Mouse (Mus musculus) neural tube, embryonic 14.5 days (tissue): Measurements from ENCODE around the gene Tas2r120. TPM values are rescaled to one million over a fixed set of nuclear protein-coding genes. Genes with fewer than 3 reads are reported as not detected.
"Not testable (repeated sequence)": the region's sequence is repeated elsewhere in the genome, so short reads cannot be mapped to it uniquely, and the experiment has no call there.

Experiments
- ATAC-seq: fragments of 200-750 bp; cut with Nextera tagmentation; 2 replicates; pipeline ENCODE4 v1.8.0; 2017; ENCODE audit warnings: low read depth, mild to moderate bottlenecking, moderate TSS enrichment, moderate library complexity
- H3K27ac ChIP-seq: fragments of 300-500 bp; sonication (generic); 2 replicates; pipeline ENCODE4 v1.5.1; 2014; ENCODE audit warnings: low read depth, mild to moderate bottlenecking, control low read depth, low read length, moderate library complexity, mixed read lengths
- H3K27me3 ChIP-seq: fragments of 300-500 bp; sonication (generic); 2 replicates; pipeline ENCODE4 v1.6.1; 2014; ENCODE audit warnings: low read length; ENCODE audit not compliant: control insufficient read depth, insufficient read depth
- H3K36me3 ChIP-seq: fragments of 300-500 bp; sonication (generic); 2 replicates; pipeline ENCODE4 v1.6.1; 2014; ENCODE audit warnings: low read length, mixed read lengths; ENCODE audit not compliant: control insufficient read depth, insufficient read depth
- H3K4me1 ChIP-seq: fragments of 300-500 bp; sonication (generic); 2 replicates; pipeline ENCODE4 v1.6.1; 2014; ENCODE audit warnings: low read length; ENCODE audit not compliant: control insufficient read depth, insufficient read depth
- H3K4me2 ChIP-seq: fragments of 300-500 bp; sonication (generic); 2 replicates; pipeline ENCODE4 v1.6.1; 2014; ENCODE audit warnings: mild to moderate bottlenecking, low read depth, low read length, control low read depth
- H3K4me3 ChIP-seq: fragments of 300-500 bp; sonication (generic); 2 replicates; pipeline ENCODE4 v1.5.1; 2014; ENCODE audit warnings: low read depth, low read length, control low read depth, mixed read lengths
- H3K9ac ChIP-seq: fragments of 300-500 bp; sonication (generic); replicated peaks from 2 replicates; pipeline ENCODE4 v1.6.1; 2014; ENCODE audit warnings: low read depth, mild to moderate bottlenecking, control low read depth, low read length, mixed read lengths
- H3K9me3 ChIP-seq: fragments of 300-500 bp; sonication (generic); 2 replicates; pipeline ENCODE4 v1.6.1; 2016; ENCODE audit warnings: low read length; ENCODE audit not compliant: control insufficient read depth
- WGBS: fragments of 180-500 bp; shearing (Covaris S2); extraction: QIAGEN DNeasy Blood & Tissue Kit; methylation state at CpG from one replicate; pipeline ENCODE4 v1.1.7; 2014; 5-methylcytosine and 5-hydroxymethylcytosine counted together
- polyA plus RNA-seq: library from polyadenylated mRNA; unstranded; fragments of >200 nt; fragmentation: Nextera tagmentation; extraction: Ambion mirVana; gene quantifications from 2 replicates; pipeline ENCODE4 v1.2.1, GENCODE M21; 2014

Tas2r120 gene
- not detected in 2 replicates for polyA plus RNA-seq

DNA sequence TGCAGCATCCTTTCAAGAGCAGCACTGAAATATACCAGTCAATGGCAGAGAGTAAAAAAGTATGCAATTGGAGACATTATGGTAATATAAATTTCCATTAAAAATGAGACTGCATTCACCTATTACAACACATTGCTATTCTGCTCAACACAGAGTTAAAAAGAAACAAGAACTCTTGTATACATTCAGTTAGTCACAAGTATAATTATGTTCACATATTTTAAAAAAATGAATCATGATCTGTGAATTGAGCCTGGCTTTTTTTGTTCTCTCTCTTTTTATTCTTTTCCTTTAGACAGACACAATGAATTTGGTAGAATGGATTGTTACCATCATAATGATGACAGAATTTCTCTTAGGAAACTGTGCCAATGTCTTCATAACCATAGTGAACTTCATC is at the start of gene Tas2r120:
Gene Tas2r120, plus strand, starts transcription at position 301 of the 400 bp plus-strand sequence.
- Histone ChIP-seq H3K4me1 (no peaks in the 10 kb centered on the region), H3K4me3 (no peak within 1 kb of the TSS), H3K9me3 (no peaks in the 10 kb centered on the region), H3K9ac (no peak within 1 kb of the TSS), H3K36me3 (no peaks in the 10 kb centered on the region), H3K27me3 (no peaks in the 10 kb centered on the region), H3K4me2 (no peak within 1 kb of the TSS), H3K27ac (no peak within 1 kb of the TSS)
- ATAC-seq = no peak

GRCm38 (mm10) chr6:132649399-132649798 is 7.4 kb upstream of the Tas2r120 start:
- Histone ChIP-seq H3K27ac (no peak overlapping the region), H3K9ac (no peak overlapping the region), H3K4me2 (no peak overlapping the region), H3K9me3 (no peaks in the 10 kb centered on the region), H3K4me3 (no peak overlapping the region), H3K4me1 (no peaks in the 10 kb centered on the region), H3K36me3 (no peaks in the 10 kb centered on the region), H3K27me3 (no peaks in the 10 kb centered on the region)
- no peak for ATAC-seq

DNA sequence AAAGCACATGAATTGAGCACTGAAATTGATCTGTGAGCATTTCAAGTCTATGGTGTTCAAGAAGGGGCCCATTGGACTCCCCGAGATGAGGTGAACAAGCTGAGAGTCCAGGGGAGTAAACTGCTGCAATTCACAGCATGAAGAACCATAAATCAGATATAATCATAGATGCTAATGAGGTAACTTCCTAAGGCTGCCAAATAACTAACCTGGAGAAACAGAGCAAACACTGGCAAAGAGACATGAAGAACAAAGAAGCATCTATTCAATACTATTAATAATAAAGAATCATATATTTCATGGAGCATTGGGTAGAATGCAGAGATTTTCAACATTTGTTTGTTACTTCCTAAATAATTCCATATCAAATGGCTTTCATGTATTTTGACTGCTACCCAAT is 5.3 kb upstream of the Tas2r120 start, which contains the start of gene A630073D07Rik:
Gene A630073D07Rik, minus strand, starts transcription at position 101 of the 400 bp plus-strand sequence.
- no peak for ATAC-seq
- no peaks in the 10 kb centered on the region for H3K4me1 ChIP-seq
- no peaks in the 10 kb centered on the region for H3K9me3 ChIP-seq
- no peak within 1 kb of the TSS for H3K4me3 ChIP-seq
- no peaks in the 10 kb centered on the region for H3K27me3 ChIP-seq
- 86% methylated on average over 1 of the region's 1 CpGs for WGBS
- no peak within 1 kb of the TSS for H3K27ac ChIP-seq
- no peaks in the 10 kb centered on the region for H3K36me3 ChIP-seq
- H3K9ac ChIP-seq = no peak within 1 kb of the TSS
- no peak within 1 kb of the TSS for H3K4me2 ChIP-seq

DNA sequence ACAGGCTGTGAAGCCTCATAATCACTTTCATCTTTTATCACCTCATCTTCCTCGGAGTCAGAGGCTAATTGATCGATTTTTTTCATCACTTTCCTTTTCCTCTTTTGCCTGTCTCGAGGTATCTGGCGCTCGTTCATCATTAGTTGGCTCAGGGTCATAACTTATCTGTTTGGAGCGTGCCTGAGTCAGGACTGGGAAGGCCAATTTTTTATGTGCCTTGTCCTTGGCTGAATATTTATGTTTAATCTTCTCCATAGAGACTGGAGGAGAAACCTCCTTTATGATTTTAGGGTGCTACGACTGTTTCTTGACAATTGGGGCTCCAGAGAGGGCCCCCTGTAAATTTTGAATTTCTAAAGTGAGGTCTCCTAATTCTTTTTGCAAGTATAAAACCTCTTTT is 34.8 kb downstream of the Tas2r120 start:
- not testable (repeated sequence) for H3K4me1 ChIP-seq, H3K27ac ChIP-seq, H3K4me3 ChIP-seq, H3K27me3 ChIP-seq, ATAC-seq, H3K4me2 ChIP-seq, H3K36me3 ChIP-seq, H3K9me3 ChIP-seq, H3K9ac ChIP-seq
- WGBS = 90% methylated on average over 7 of the region's 7 CpGs

DNA sequence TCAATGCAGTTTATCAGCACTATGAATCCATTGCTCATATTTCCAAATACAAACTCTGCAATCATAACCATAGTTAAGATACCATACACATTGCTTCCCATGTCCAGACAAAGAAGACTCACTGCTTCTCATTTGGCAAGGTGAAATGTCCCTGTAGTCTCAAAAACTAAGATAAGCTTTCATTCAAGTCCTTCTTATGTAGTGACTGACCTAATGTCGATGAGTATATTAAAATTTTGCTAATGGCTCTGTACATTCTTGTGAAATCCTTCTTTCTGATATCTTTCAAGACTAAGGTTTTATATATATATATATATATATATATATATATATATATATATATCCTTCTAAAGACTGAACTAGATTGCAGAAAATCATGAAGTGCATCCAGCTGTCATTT is 44.2 kb downstream of the Tas2r120 start, which contains the start of gene Tas2r121:
Gene Tas2r121, minus strand, starts transcription at position 101 of the 400 bp plus-strand sequence.
- 86% methylated on average over 1 of the region's 1 CpGs for WGBS
- no peak for ATAC-seq
- H3K4me3 ChIP-seq = no peak within 1 kb of the TSS

More for the DNA sequence above, 44.2 kb downstream of the Tas2r120 start, which contains the start of gene Tas2r121:
- no peak within 1 kb of the TSS for H3K4me2 ChIP-seq
- H3K36me3 ChIP-seq = no peaks in the 10 kb centered on the region
- H3K27me3 ChIP-seq = no peaks in the 10 kb centered on the region
- no peak within 1 kb of the TSS for H3K9ac ChIP-seq
- no peaks in the 10 kb centered on the region for H3K9me3 ChIP-seq
- H3K27ac ChIP-seq = no peak within 1 kb of the TSS
- H3K4me1 ChIP-seq = no peaks in the 10 kb centered on the region

Other genes starting within 250 kb of the Tas2r120 start
- not detected in 2 replicates for gene Prh1, start 87.1 kb upstream of the Tas2r120 start, polyA plus RNA-seq
- gene Prp2, start 61.0 kb upstream of the Tas2r120 start, polyA plus RNA-seq = not detected in 2 replicates
- gene A630073D07Rik, start 5.4 kb upstream of the Tas2r120 start, polyA plus RNA-seq = not detected in 2 replicates
- not detected in 2 replicates for gene Tas2r121, start 44.1 kb downstream of the Tas2r120 start, polyA plus RNA-seq
- not detected in 2 replicates for gene Tas2r122, start 55.0 kb downstream of the Tas2r120 start, polyA plus RNA-seq
- gene Tas2r115, start 81.1 kb downstream of the Tas2r120 start, polyA plus RNA-seq = not detected in 2 replicates
- gene Tas2r124, start 97.8 kb downstream of the Tas2r120 start, polyA plus RNA-seq = not detected in 2 replicates
- not detected in 2 replicates for gene Tas2r102, start 105.2 kb downstream of the Tas2r120 start, polyA plus RNA-seq
- gene Tas2r136, start 121.2 kb downstream of the Tas2r120 start, polyA plus RNA-seq = not detected in 2 replicates
- gene Tas2r117, start 145.9 kb downstream of the Tas2r120 start, polyA plus RNA-seq = not detected in 2 replicates
- not detected in 2 replicates for gene Tas2r123, start 190.2 kb downstream of the Tas2r120 start, polyA plus RNA-seq
- gene Tas2r116, start 198.5 kb downstream of the Tas2r120 start, polyA plus RNA-seq = not detected in 2 replicates
- gene Tas2r110, start 211.1 kb downstream of the Tas2r120 start, polyA plus RNA-seq = not detected in 2 replicates
- gene Tas2r113, start 236.1 kb downstream of the Tas2r120 start, polyA plus RNA-seq = not detected in 2 replicates